ENCODE assay signal across 11 mouse cellular contexts in the genomic region with DNA sequence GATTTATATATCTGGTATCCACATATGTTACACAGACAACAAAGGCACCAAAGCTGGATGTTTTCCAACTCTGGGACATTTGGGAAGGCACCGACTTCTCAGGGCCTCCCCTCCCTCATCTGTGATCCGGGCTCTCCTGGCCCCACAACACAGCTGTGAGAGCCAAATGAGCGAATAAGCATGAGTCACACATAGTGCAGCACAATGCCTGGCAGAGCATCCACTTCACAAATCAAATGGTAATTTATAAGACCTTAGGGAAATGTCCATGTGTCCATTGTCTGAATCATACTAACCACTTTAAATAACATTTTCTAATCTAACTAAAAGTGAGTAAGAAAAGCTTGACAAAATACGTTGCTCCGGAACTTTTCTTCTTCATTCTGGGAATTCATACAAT.
DNase-seq lines count a peak whose midpoint lies in the region; ATAC-seq and TF ChIP-seq lines count a peak whose summit lies in the region.
"Had no signal": no experiment of that assay in that cellular context is flagged by ENCODE, and none has a peak within 500 bp of the region (broad histone marks: within the 10 kb centered on the region; RNA-seq: fewer than 3 reads in every experiment).

No protein-coding gene starts in this region.

- peak; percentile 44 for DNase-seq in hindbrain, postnatal 0 days (ENCODE audit: low spot score)
- no peak for DNase-seq in hindbrain, embryonic 14.5 days (ENCODE audit: low spot score)
- peak; percentile 70 for DNase-seq in adipocyte (ENCODE audit: low spot score)
- peak; percentile 24 to 41 for DNase-seq in heart, postnatal 14 days
- DNase-seq in right cerebral cortex, postnatal 4 days, result no peak
- no peak for DNase-seq in thymus, postnatal 0 days (ENCODE audit: low spot score)
- DNase-seq: adrenal gland, postnatal 14 days; thymus, postnatal 25 days had no signal

- no peaks in the 10 kb centered on the region for H3K27me3 ChIP-seq in hindbrain, postnatal 0 days (ENCODE audit: insufficient read depth, low read length)
- H3K27me3 ChIP-seq in hindbrain, embryonic 14.5 days (ENCODE audit: control insufficient read depth, insufficient read depth, low read length), result no peaks in the 10 kb centered on the region
- H3K27me3 ChIP-seq in C2C12 (ENCODE audit: control insufficient read depth, insufficient read depth, insufficient read length), result no peaks in the 10 kb centered on the region
- H3K27me3 ChIP-seq: heart, embryonic 15.5 days had no signal

- no peak overlapping the region for H3K9ac ChIP-seq in hindbrain, postnatal 0 days (replicated peaks; ENCODE audit: low read length)
- H3K9ac ChIP-seq in hindbrain, embryonic 14.5 days, result no peak overlapping the region
- H3K9ac ChIP-seq: heart, embryonic 15.5 days had no signal

- no peak overlapping the region for H3ac ChIP-seq in C2C12 (ENCODE audit: control insufficient read depth, insufficient read length, low read depth)

- no peak for TF ChIP-seq CTCF in hindbrain, postnatal 0 days (IDR thresholded peaks at IDR 0.05; ENCODE audit: low read depth)
- TF ChIP-seq CTCF in C2C12 (IDR thresholded peaks at IDR 0.05; ENCODE audit: control insufficient read depth, insufficient read depth, insufficient read length), result no peak

- H3K4me3 ChIP-seq in hindbrain, postnatal 0 days (ENCODE audit: low read length), result no peak overlapping the region
- H3K4me3 ChIP-seq in hindbrain, embryonic 14.5 days (replicated peaks; ENCODE audit: low read length), result no peak overlapping the region
- no peak overlapping the region for H3K4me3 ChIP-seq in C2C12 (ENCODE audit: insufficient read depth, poor library complexity, severe bottlenecking)
- H3K4me3 ChIP-seq: heart, embryonic 15.5 days had no signal

- no peaks in the 10 kb centered on the region for H3K9me3 ChIP-seq in hindbrain, postnatal 0 days (ENCODE audit: low read length)
- no peaks in the 10 kb centered on the region for H3K9me3 ChIP-seq in hindbrain, embryonic 14.5 days (ENCODE audit: control insufficient read depth, low read length)
- H3K9me3 ChIP-seq: heart, embryonic 15.5 days had no signal

- H3K4me1 ChIP-seq in hindbrain, postnatal 0 days (ENCODE audit: insufficient read depth, low read length), result no peaks in the 10 kb centered on the region
- H3K4me1 ChIP-seq in hindbrain, embryonic 14.5 days (replicated peaks; ENCODE audit: control insufficient read depth, insufficient read depth, low read length), result no peaks in the 10 kb centered on the region
- H3K4me1 ChIP-seq: heart, embryonic 15.5 days had no signal

- H3K79me2 ChIP-seq in C2C12 (ENCODE audit: control insufficient read depth, insufficient read depth), result no peaks in the 10 kb centered on the region

- no peak overlapping the region for H3K27ac ChIP-seq in hindbrain, postnatal 0 days
- no peak overlapping the region for H3K27ac ChIP-seq in hindbrain, embryonic 14.5 days
- H3K27ac ChIP-seq: heart, embryonic 15.5 days; kidney, postnatal 0 days had no signal

- intact Hi-C loops in heart, postnatal 14 days (cut with DNase I), result no loop called here

- no peaks in the 10 kb centered on the region for H3K36me3 ChIP-seq in hindbrain, postnatal 0 days (ENCODE audit: insufficient read depth, low read length)
- H3K36me3 ChIP-seq in hindbrain, embryonic 14.5 days (replicated peaks; ENCODE audit: control insufficient read depth, insufficient read depth), result no peaks in the 10 kb centered on the region
- no peaks in the 10 kb centered on the region for H3K36me3 ChIP-seq in C2C12 (ENCODE audit: control insufficient read depth, insufficient read depth)
- H3K36me3 ChIP-seq: heart, embryonic 15.5 days had no signal

- H3K4me2 ChIP-seq in hindbrain, postnatal 0 days (ENCODE audit: low read depth, low read length), result no peak overlapping the region
- H3K4me2 ChIP-seq in hindbrain, embryonic 14.5 days (replicated peaks), result no peak overlapping the region
- H3K4me2 ChIP-seq: heart, embryonic 15.5 days had no signal

- no peaks in the 10 kb centered on the region for H3K79me3 ChIP-seq in C2C12 (ENCODE audit: low read depth)

- no peak for ATAC-seq in hindbrain, postnatal 0 days
- no peak for ATAC-seq in hindbrain, embryonic 14.5 days (ENCODE audit: low FRiP score)

- 62% methylated on average over 5 of the region's 5 CpGs for WGBS in hindbrain, postnatal 0 days
- WGBS in hindbrain, embryonic 14.5 days, result 66% methylated on average over 5 of the region's 5 CpGs

TF ChIP-seq in C2C12, 6 proteins besides CTCF, POLR2A, EP300 and RAD21:
- TF ChIP-seq MAX (IDR thresholded peaks at IDR 0.05), result peak; percentile 35
- TF ChIP-seq MYOD1 (IDR thresholded peaks at IDR 0.05; ENCODE audit: control insufficient read depth, insufficient read length, low read depth), result peak; percentile 86
- TF ChIP-seq CEBPB (IDR thresholded peaks at IDR 0.05; ENCODE audit: low read depth), result no peak
- no peak for TF ChIP-seq MYOG (IDR thresholded peaks at IDR 0.05; ENCODE audit: control insufficient read depth, extremely low read depth, insufficient read length)
- peak; percentile 48 for TF ChIP-seq USF1 (IDR thresholded peaks at IDR 0.05; ENCODE audit: low read depth)
- peak; percentile 86 for TF ChIP-seq FOSL1 (IDR thresholded peaks at IDR 0.05; ENCODE audit: insufficient read depth, low read length, poor library complexity, severe bottlenecking)

Comparison
In these comparisons a context has a peak if more than half of its experiments do, and no peak if none do; other contexts are left out.
1. DNase-seq: peak in hindbrain, postnatal 0 days (single experiment), adipocyte (single experiment) and heart, postnatal 14 days (2 of 2); none in hindbrain, embryonic 14.5 days (single experiment), right cerebral cortex, postnatal 4 days (single experiment) and thymus, postnatal 0 days (single experiment).